Mouse (Mus musculus) liver, embryonic 12.5 days (tissue): Measurements from ENCODE around the gene Sox5. TPM values are rescaled to one million over a fixed set of nuclear protein-coding genes. Genes with fewer than 3 reads are reported as not detected.

Experiments used
- ATAC-seq: fragments of 200-750 bp; cut with Nextera tagmentation; 2 replicates; pipeline ENCODE4 v1.8.0; 2017; ENCODE audit warnings: moderate number of reproducible peaks, mild to moderate bottlenecking, moderate library complexity
- H3K27ac ChIP-seq: fragments of 300-500 bp; sonication (generic); 2 replicates; pipeline ENCODE4 v1.5.1; 2016; ENCODE audit warnings: mild to moderate bottlenecking
- H3K27me3 ChIP-seq: fragments of 300-500 bp; sonication (generic); replicated peaks from 2 replicates; pipeline ENCODE4 v1.6.1; 2016; ENCODE audit warnings: mild to moderate bottlenecking, moderate library complexity
- H3K36me3 ChIP-seq: fragments of 300-500 bp; sonication (generic); 2 replicates; pipeline ENCODE4 v1.6.1; 2016; ENCODE audit warnings: mild to moderate bottlenecking, moderate library complexity
- H3K4me1 ChIP-seq: fragments of 300-500 bp; sonication (generic); 2 replicates; pipeline ENCODE4 v1.6.1; 2016
- H3K4me2 ChIP-seq: fragments of 300-500 bp; sonication (generic); 2 replicates; pipeline ENCODE4 v1.6.1; 2016; ENCODE audit warnings: mild to moderate bottlenecking, moderate library complexity
- H3K4me3 ChIP-seq: fragments of 300-500 bp; sonication (generic); 2 replicates; pipeline ENCODE4 v1.5.1; 2016; ENCODE audit warnings: mild to moderate bottlenecking, moderate library complexity
- H3K9ac ChIP-seq: fragments of 300-500 bp; sonication (generic); 2 replicates; pipeline ENCODE4 v1.6.1; 2016; ENCODE audit warnings: mild to moderate bottlenecking, moderate library complexity
- H3K9me3 ChIP-seq: fragments of 300-500 bp; sonication (generic); replicated peaks from 2 replicates; pipeline ENCODE4 v1.6.1; 2016; ENCODE audit warnings: mild to moderate bottlenecking, moderate library complexity
- WGBS: fragments of 180-500 bp; shearing (Covaris S2); methylation state at CpG from one replicate; pipeline ENCODE4 v1.1.7; 2016; ENCODE audit not compliant: insufficient replicate concordance; 5-methylcytosine and 5-hydroxymethylcytosine counted together
- polyA plus RNA-seq: library from polyadenylated mRNA; unstranded; fragments of >200 nt; fragmentation: Nextera tagmentation; extraction: Ambion mirVana; gene quantifications from 2 replicates; pipeline ENCODE4 v1.2.1, GENCODE M21; 2016

Sox5 gene
- polyA plus RNA-seq, 1 experiment from 2014 or later = 6.2 TPM

DNA sequence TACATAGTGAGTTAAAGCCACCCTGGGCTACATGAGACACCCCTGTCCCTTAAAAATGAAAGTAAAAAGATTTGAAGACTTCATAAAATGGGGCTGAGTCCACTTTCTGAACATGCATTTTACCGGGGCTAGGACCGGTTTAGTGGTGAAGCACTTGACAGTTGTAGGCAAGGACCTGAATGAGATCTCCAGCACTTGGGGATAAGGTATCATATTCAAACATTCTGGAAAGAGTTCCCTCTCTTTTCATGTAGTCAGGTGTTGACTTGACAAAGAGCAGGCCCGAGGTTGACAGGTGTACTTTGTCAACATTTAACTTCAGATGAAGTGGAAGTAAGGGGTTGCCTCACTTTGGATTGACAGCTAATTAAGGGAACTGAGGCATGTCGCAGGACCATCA, 458.4 kb downstream of the Sox5 start:
- H3K9me3 ChIP-seq = no peaks in the 10 kb centered on the region
- no peaks in the 10 kb centered on the region for H3K4me1 ChIP-seq
- H3K36me3 ChIP-seq = no peaks in the 10 kb centered on the region
- 71% methylated on average over 4 of the region's 4 CpGs for WGBS
- H3K27ac ChIP-seq = no peak overlapping the region
- ATAC-seq = no peak
- H3K4me2 ChIP-seq = no peak overlapping the region
- H3K4me3 ChIP-seq = no peak overlapping the region
- no peaks in the 10 kb centered on the region for H3K27me3 ChIP-seq
- no peak overlapping the region for H3K9ac ChIP-seq

DNA sequence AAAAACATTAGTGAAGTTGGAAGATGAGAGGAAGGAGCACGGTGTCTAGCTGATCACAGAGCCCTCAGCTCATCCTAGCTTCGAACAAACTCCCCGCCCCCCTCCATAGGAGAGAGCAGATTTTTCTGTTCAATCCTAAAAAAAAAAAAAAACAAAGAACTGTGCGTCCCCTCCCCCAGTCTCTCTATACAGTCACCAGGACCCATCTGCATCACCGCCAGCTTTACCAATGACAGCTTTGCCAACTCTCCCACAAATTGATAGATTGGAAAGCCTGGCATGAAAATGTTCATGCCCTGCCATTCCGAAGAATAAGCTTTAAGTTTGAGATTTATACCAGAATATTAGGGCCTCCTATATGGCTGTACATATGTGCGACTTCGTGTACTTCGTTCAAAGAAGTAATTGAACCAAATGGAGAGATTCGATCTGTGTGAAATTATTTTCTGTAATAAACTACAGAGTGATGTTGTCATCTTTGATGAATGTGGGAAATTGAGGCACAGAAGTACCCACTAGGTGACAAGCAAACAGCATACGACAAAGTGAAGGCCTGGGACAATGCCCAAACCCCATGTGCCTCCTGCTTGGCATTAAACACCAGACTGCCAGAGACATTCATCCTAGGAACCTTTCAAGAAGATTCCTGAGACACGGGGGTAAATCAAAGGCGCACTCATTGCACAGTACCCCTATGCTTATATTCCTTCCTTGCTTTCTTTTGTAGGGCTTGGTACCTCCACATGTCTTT, 459.3 kb downstream of the Sox5 start:
- 84% methylated on average over 13 of the region's 13 CpGs for WGBS

DNA sequence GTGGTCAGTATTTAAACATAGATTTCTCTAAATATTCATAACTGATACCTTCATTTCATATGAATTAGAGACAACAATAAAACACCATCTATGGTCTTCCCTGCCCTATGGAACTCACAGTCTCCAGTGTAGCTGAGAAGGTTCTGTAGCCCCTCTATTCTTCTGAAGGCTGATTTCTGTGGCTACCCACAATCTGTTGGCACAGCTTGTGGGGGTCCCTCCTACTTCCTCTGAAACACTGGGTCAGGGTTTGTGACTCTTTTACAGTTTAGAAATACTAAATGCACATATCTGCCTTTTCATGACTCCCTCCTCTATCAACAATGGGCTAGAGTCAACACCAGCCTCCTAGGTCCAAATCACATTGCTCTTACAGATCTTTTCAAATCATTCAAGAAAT, 461.4 kb downstream of the Sox5 start:
- no peak overlapping the region for H3K9ac ChIP-seq
- H3K4me1 ChIP-seq = no peaks in the 10 kb centered on the region
- no peak overlapping the region for H3K4me2 ChIP-seq
- no peaks in the 10 kb centered on the region for H3K9me3 ChIP-seq
- H3K27ac ChIP-seq = no peak overlapping the region
- H3K36me3 ChIP-seq = no peaks in the 10 kb centered on the region
- no peak overlapping the region for H3K4me3 ChIP-seq
- ATAC-seq = no peak
- H3K27me3 ChIP-seq = no peaks in the 10 kb centered on the region

More for the DNA sequence above, 459.3 kb downstream of the Sox5 start:
- no peak for ATAC-seq
- Histone ChIP-seq H3K4me1 (no peaks in the 10 kb centered on the region), H3K9me3 (no peaks in the 10 kb centered on the region), H3K9ac (no peak overlapping the region), H3K4me3 (no peak overlapping the region), H3K36me3 (no peaks in the 10 kb centered on the region), H3K27me3 (no peaks in the 10 kb centered on the region), H3K27ac (no peak overlapping the region), H3K4me2 (no peak overlapping the region)

DNA sequence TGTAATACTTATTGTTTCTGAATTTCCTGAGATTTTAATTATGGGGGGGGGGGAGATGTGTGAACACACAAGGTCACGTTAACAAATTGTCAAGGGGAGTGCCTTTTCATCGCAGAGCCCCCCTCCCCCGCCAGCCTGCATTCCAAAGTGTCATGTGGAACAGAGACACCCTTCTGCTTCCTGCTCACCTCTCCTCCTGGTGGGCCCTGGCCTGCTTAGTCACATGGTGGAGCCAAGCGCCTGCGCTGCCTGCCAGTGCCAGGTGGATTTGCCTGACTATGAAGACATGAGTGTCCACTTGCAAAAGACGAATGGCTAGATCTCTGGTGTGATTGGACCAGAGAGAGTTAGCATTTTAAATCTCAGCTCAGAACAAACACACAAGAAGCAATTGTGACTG, 462.1 kb downstream of the Sox5 start:
- H3K4me2 ChIP-seq = no peak overlapping the region
- ATAC-seq = no peak
- H3K4me1 ChIP-seq = no peaks in the 10 kb centered on the region
- H3K9ac ChIP-seq = no peak overlapping the region
- no peak overlapping the region for H3K27ac ChIP-seq
- H3K27me3 ChIP-seq = no peaks in the 10 kb centered on the region
- H3K9me3 ChIP-seq = no peaks in the 10 kb centered on the region
- no peaks in the 10 kb centered on the region for H3K36me3 ChIP-seq
- 62% methylated on average over 6 of the region's 6 CpGs for WGBS
- H3K4me3 ChIP-seq = no peak overlapping the region

DNA sequence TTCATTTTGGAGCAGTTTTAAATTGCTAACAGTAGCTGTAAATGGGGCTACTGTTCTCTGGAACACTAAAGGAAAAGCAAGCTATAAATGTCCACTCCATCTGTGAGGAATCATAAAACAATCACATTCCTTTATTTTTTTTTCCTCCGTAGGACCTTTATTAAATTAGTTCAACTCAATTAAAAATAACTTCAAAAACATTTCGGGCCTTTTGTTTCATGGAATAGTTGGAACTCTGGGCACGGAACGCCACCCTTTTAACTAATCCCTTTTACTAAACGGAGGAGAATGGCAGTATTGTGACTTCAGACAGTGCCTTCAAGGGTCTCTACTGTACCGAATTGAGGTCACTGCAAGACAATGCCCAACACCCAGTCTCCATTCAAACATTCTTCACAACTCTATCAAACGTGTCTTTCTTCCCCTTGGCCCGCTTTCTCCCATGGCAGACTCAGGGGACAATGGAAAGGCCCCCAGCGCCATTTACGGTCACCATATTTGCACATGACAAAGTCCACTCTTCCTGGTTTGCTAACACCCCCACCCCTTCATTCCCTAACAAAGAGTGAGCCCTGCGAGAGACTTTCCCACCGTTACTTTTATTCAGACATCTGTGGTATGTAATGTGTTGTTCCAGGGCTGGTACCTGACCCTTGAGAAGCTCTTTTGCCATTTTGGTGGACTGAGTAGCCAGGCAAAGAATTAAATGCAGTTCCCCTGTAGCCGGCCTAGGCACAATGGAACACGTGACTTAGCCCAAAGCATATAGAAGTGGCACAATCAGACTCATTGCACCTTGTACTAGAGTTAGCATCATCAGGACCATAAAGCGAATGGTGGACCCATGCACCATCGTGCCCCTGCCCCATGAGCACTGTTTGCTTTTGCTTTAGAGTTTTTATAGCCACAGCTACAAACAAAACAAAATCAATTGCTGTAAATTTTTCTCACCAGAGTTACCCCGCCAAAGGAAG, 468.7 kb downstream of the Sox5 start:
- Histone ChIP-seq H3K4me2 (no peak overlapping the region), H3K27ac (no peak overlapping the region), H3K36me3 (no peaks in the 10 kb centered on the region), H3K9ac (no peak overlapping the region), H3K4me3 (no peak overlapping the region), H3K27me3 (no peaks in the 10 kb centered on the region), H3K4me1 (no peaks in the 10 kb centered on the region), H3K9me3 (no peaks in the 10 kb centered on the region)
- WGBS = 71% methylated on average over 17 of the region's 17 CpGs
- ATAC-seq = no peak

DNA sequence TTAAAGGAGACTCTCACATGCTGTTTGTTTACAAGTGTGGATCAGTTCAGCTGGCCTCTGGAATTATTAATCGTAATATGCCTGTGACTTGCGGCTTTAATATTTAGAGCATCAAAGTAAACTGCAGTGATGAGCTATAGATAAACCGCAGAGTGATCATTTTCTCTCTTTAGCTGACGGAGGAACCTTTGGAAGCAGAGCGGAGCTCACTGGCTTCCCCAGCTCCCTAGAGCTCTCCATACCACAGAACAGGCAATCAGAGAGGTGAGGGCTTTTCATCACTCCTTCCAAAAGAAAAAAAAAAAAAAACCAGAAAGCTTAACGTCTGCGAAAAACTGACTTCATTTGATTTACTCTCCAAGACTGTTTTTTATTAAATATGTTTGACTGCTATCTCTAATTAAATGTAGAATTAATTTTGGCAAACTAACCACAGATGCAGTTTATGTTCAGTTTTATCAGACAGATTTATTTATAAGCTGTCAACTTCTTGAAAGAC, 469.4 kb downstream of the Sox5 start:
- no peak for ATAC-seq

DNA sequence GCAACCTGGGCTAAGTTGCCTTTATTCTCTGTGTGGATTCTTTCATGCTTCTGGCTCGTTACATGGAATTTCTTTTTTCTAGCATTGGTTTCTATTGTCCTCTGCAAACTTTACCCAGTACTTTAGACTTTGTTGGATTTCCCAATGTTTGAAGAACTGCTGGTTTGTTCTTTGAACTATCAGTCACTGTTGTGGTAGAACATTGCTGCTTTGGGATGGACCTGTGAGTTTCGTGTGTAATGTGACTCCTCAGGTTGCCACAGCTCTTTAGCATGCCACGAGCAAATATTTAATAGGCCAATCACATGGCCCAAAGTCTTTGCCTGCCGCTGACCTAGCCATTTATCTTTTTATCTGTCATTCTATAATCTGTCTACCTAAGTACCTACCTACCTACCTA, 470.0 kb downstream of the Sox5 start:
- WGBS = 69% methylated on average over 4 of the region's 4 CpGs
- H3K9ac ChIP-seq = no peak overlapping the region
- peak; percentile 24; the same call in 1 of the 2 replicates for ATAC-seq
- H3K4me3 ChIP-seq = no peak overlapping the region
- no peak overlapping the region for H3K4me2 ChIP-seq
- H3K4me1 ChIP-seq = no peaks in the 10 kb centered on the region
- H3K27me3 ChIP-seq = no peaks in the 10 kb centered on the region
- no peaks in the 10 kb centered on the region for H3K36me3 ChIP-seq
- H3K9me3 ChIP-seq = no peaks in the 10 kb centered on the region
- peak overlapping the region; percentile 62 for H3K27ac ChIP-seq

More for the DNA sequence above, 469.4 kb downstream of the Sox5 start:
- H3K27me3 ChIP-seq = no peaks in the 10 kb centered on the region
- peak overlapping the region; percentile 62 for H3K27ac ChIP-seq
- H3K4me2 ChIP-seq = no peak overlapping the region
- no peak overlapping the region for H3K4me3 ChIP-seq
- no peaks in the 10 kb centered on the region for H3K36me3 ChIP-seq
- 72% methylated on average over 7 of the region's 7 CpGs for WGBS
- no peak overlapping the region for H3K9ac ChIP-seq
- no peaks in the 10 kb centered on the region for H3K4me1 ChIP-seq
- H3K9me3 ChIP-seq = no peaks in the 10 kb centered on the region

DNA sequence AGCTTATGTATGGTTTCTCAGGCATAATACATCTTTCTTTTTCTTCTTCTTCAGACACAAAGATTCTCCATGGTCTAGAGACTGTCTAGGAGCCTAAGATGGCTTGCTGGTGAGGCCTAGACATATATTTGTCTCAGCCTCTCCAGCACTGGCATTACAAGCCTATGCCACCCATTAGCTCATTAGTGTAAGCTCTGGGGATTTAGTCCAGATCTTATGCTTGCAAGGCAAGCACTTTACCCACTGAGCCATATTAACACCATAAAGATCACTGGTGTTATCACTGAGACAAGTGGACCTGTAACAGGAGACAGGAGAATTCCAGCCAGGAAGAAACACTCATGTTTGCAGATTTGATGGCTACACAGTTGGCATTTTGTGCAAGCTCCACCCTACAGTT, 472.6 kb downstream of the Sox5 start:
- Histone ChIP-seq H3K36me3 (no peaks in the 10 kb centered on the region), H3K4me1 (no peaks in the 10 kb centered on the region), H3K9me3 (no peaks in the 10 kb centered on the region), H3K27ac (no peak overlapping the region), H3K27me3 (no peaks in the 10 kb centered on the region), H3K4me3 (no peak overlapping the region), H3K4me2 (no peak overlapping the region), H3K9ac (no peak overlapping the region)
- no peak for ATAC-seq

DNA sequence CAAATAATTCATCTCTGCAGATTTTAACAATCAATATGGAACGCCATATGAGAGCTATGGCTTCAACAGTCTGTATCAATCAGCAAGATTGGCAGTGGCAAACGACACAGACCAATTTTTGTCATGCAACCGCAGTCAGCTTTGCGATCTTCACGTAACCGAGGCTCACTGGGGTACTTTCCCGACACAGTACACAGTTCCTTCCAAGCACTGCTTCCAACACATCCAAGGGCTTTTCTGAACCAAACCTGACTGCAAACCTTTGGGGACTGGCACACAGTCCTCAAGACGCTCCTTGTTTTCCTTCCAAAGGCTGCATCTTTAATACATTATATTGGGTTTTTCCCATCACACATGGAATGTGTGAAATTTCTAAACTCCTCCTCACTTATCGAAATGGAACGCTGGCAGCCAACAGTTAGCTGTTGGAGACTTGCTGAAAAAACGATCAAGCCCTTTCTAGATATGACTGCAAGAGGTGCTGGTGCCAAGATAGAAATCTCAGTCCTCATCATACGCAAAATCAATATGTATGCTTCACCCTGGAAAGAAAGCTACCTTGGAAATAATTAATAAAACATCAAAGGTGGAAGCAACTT, 474.1 kb downstream of the Sox5 start:
- H3K27me3 ChIP-seq = no peaks in the 10 kb centered on the region
- H3K27ac ChIP-seq = no peak overlapping the region
- 0 out of 2 replicates have a peak, but pooled peaks cover under 1% of the 10 kb centered on the region for H3K9me3 ChIP-seq
- H3K4me2 ChIP-seq = no peak overlapping the region
- WGBS = 80% methylated on average over 12 of the region's 12 CpGs
- no peaks in the 10 kb centered on the region for H3K4me1 ChIP-seq
- no peak overlapping the region for H3K4me3 ChIP-seq
- H3K9ac ChIP-seq = no peak overlapping the region
- no peak for ATAC-seq
- no peaks in the 10 kb centered on the region for H3K36me3 ChIP-seq

DNA sequence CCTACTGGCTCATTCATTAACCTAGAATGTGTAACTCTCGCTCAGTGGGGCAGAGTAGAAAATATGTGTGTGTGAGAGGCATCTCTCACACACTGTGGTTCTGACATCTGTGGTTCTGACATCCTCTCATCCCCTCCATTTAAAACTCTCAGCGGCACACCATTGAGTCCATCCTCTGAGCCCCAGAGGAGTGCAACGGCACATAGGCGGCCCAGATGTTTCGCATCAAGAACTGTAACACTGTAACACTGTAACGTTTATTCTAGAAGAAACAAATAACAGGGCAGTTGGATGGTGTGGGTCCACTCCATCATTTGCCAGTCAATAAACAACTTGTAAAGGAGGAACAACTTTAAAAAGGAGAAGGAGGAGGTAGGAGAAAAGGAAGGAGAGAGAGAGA, 479.0 kb downstream of the Sox5 start:
- Histone ChIP-seq H3K27me3 (no peaks in the 10 kb centered on the region), H3K4me2 (no peak overlapping the region), H3K4me1 (no peaks in the 10 kb centered on the region), H3K4me3 (no peak overlapping the region), H3K9ac (no peak overlapping the region), H3K27ac (no peak overlapping the region), H3K9me3 (0 out of 2 replicates have a peak, but pooled peaks cover 3% of the 10 kb centered on the region), H3K36me3 (no peaks in the 10 kb centered on the region)
- 86% methylated on average over 6 of the region's 6 CpGs for WGBS
- no peak for ATAC-seq

DNA sequence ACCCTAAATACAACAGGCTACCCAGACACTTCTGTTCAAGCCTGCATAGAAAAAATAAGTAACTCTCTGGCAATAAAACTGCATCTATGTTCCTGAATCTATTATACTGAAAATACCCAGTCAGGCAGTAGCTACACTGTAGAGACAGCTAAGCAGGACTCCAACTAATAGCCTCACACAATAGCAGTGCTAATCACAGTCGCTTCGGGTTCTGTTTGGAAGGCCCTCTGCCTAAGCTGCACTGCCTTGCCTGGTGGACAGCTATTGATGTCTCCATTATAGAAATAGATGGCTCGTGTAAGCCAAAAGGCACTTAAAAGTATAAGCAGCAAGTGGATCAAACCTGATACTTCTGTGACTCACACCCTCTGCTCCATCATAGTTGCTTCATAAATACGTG, 480.7 kb downstream of the Sox5 start:
- Histone ChIP-seq H3K4me3 (no peak overlapping the region), H3K9me3 (peaks cover 4% of the 10 kb centered on the region), H3K27ac (no peak overlapping the region), H3K4me1 (no peaks in the 10 kb centered on the region), H3K4me2 (no peak overlapping the region), H3K27me3 (no peaks in the 10 kb centered on the region), H3K36me3 (no peaks in the 10 kb centered on the region), H3K9ac (no peak overlapping the region)
- ATAC-seq = no peak
- 68% methylated on average over 4 of the region's 4 CpGs for WGBS

DNA sequence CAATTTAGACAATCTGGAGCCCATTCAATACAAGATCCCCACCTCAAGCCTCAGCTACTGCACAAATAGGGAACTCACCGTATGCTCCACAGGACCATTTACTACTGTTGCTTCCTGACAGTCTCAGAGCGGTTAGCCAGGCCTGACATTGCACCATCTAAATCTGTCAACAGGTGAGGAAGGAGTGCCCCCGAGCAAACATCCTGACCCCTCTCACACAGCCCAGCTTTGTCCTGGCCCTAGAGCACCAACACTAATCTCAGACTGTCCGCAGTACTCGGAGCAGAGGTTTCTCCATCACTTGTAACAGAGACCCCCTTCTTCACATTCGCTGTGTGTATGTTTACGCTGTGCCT, 482.3 kb downstream of the Sox5 start:
- Histone ChIP-seq H3K9me3 (peaks cover 13% of the 10 kb centered on the region), H3K4me3 (no peak overlapping the region), H3K4me2 (no peak overlapping the region), H3K27ac (no peak overlapping the region), H3K27me3 (no peaks in the 10 kb centered on the region), H3K4me1 (no peaks in the 10 kb centered on the region), H3K36me3 (no peaks in the 10 kb centered on the region), H3K9ac (no peak overlapping the region)
- 59% methylated on average over 7 of the region's 7 CpGs for WGBS
- no peak for ATAC-seq
